Mouse (Mus musculus) bone marrow macrophage, adult 2 months (primary cell): ENCODE data around the gene Gm43720. TPM values are rescaled to one million over a fixed set of nuclear protein-coding genes. Genes with fewer than 3 reads are reported as not detected.

Source experiments
- H3K27ac ChIP-seq: 2 replicates; pipeline ENCODE4 v1.5.1; 2012; ENCODE audit warnings: low read depth, low read length; ENCODE audit not compliant: insufficient read depth
- H3K4me1 ChIP-seq: 2 replicates; pipeline ENCODE4 v1.6.1; 2012; ENCODE audit warnings: low read length; ENCODE audit not compliant: control insufficient read depth, insufficient read depth
- H3K4me3 ChIP-seq: 2 replicates; pipeline ENCODE4 v1.5.1; 2012; ENCODE audit warnings: mild to moderate bottlenecking, low read length, moderate library complexity; ENCODE audit not compliant: insufficient read depth
- CTCF ChIP-seq: IDR thresholded peaks from 2 replicates; pipeline ENCODE4 v1.5.1; 2012; ENCODE audit warnings: low read depth, mild to moderate bottlenecking, low read length, moderate library complexity
- POLR2A ChIP-seq: IDR thresholded peaks from 2 replicates; pipeline ENCODE4 v1.6.1; 2012; ENCODE audit warnings: mild to moderate bottlenecking, low read depth, low read length, borderline replicate concordance
- polyA plus RNA-seq: library from polyadenylated mRNA; stranded (reverse); fragments of >200 nt; gene quantifications from 2 replicates; pipeline ENCODE4 v1.2.4, GENCODE M21; 2012; ENCODE audit not compliant: missing spikeins, insufficient read depth, insufficient read length

Gene Gm43720
- polyA plus RNA-seq, 1 experiment, result not detected

DNA sequence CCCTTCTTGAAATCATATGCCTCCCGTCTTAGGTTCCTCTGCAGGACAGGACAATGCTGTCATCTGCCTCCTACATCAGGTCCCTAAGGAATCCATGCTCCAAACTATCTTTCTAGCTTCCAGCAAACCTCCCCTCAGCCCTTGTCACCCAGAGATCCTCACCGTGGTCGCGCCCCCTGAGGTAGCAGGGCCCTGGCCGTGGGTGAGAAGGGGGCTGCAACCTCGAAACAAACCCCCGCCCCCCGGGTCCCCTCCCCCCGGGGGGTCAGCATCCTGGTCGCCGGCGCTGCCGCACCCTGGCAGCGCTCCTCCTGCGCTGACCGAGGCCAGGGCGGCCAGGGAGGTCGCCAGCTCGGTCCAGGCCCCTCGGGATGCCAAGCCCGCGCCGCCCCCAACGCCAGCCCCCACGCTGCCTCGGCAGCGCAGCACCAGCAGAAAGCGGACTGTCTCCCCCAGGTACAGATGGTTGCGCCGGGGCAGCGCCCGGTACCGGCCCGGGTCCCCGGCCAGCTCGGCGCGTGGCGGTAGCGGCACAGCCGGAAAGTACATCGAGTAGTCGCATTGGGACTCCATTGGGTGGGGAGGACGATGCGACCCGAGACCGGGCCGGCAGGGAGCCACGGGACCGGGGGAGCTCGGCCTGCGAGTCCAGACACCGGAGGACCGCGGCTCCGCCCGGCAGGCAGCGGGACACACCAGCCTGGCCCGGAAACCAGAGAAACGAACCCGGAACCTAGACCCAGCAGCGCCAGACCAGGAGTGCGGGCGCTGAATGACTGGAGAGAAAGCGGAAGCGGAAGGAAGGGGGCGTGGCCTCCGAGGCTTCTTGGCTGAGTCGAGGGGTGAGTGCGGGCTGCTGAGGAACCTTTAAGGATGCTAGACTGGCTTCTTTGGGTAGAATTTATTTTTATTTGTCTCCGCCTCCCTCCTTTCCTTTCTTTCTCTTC is 16.2 kb downstream of the Gm43720 start, which contains the start of gene BC037034:
Gene BC037034, minus strand, starts transcription at position 774 of the 947 bp plus-strand sequence.
- H3K4me1 ChIP-seq, result peaks cover 32% of the 10 kb centered on the region
- TF ChIP-seq POLR2A, result peak; percentile 80; the same call in 1 of the 2 replicates
- TF ChIP-seq CTCF, result no peak
- H3K27ac ChIP-seq, result peak within 1 kb of the TSS; percentile 91
- H3K4me3 ChIP-seq, result peak within 1 kb of the TSS; percentile 88

DNA sequence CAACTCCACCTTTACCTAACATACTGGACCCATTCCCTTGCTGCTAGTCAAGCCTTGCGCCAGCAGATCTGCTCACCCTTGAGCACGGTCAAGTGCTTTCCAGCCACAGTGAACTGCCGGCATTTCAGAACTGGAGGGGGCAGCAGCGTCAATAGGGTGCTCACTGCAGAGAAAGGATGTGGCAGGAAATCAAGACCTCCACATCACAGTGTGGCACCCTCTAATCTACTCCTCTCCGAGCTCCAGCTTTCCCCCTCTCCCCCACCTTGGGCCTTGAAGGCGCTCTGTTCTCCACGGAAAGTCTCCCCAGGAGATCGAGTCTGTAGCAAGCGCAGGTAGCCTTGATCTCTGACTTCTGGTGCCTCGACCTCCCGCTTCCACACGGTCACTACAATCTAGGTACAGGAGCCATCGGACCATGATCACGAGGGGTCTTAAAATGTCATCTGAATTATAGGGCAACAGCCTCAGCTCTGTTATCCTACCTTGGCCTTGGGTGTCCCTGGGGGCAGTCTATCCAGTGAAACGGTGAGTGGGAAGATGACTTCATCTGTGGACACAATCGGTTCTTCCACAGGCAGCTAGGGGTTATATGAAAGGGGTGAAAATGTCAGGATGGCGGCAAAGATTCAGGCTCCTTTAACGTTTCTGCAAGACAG is 17.0 kb downstream of the Gm43720 start:
- no peak for TF ChIP-seq CTCF
- Histone ChIP-seq H3K4me1 (peaks cover 40% of the 10 kb centered on the region), H3K4me3 (peak overlapping the region; percentile 88), H3K27ac (peak overlapping the region; percentile 65)

DNA sequence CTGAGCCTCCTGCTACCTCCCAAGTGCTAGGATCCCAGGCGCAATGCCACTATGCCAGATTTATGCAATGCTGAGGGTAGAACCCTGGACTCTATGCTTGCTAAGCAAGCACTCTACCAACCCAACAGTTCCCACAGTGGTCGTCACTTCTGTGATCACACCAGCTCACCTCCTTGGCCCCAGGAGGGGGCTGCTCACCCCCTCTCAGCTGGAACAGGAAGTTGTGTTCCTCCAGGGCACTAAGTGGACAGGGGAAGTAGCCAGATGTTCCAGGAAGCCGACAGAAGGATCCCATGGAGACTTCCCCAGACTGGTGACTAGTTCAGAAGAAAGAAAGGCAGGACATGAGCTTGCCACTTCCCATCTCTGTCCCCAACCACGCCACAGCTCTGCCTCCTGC is 17.8 kb downstream of the Gm43720 start:
- H3K4me1 ChIP-seq, result peaks cover 46% of the 10 kb centered on the region
- H3K27ac ChIP-seq, result peak overlapping the region; percentile 65
- TF ChIP-seq POLR2A (no peak), CTCF (no peak)
- H3K4me3 ChIP-seq, result peak overlapping the region; percentile 88

DNA sequence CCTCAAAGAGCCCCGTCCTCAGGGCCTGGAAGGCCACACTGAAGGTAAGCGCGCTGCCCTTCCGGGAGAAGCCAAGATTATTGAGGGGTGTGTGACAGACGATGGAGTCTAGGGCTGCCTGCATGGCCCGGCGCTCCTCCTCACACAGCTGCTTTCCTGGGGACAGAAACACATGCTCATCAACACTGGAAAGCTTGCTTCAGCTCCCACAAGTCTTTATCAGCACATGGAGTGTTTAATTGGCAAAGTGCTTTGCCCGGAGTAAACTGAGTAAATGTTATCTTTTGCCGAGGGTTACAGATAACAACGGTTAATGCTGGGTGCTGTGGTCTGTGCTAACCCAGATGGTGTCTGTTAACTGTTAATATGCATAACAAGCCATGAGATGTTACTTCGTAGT is 18.9 kb downstream of the Gm43720 start:
- Histone ChIP-seq H3K4me1 (peaks cover 51% of the 10 kb centered on the region), H3K4me3 (no peak overlapping the region), H3K27ac (no peak overlapping the region)
- TF ChIP-seq POLR2A (no peak), CTCF (no peak)

DNA sequence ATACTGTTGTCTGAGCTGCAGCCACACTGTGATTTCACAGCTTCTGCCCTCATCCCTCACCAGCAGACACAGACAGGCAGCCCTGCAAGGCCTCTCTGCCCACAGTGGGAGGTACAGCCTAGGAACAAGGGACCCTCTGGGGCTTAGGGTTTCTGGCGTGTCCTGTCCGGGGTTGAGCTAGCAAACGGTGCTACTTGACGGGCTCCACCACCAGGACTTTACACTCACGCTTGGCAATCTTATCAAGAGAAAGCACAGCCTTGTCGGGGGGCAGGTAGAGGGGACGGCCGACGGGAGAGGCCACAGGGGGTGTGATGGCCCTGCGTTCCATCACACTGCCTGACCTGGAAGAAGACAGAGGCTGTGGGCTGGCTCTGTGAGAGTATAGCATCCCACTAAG is 19.7 kb downstream of the Gm43720 start:
- no peak overlapping the region for H3K27ac ChIP-seq
- H3K4me1 ChIP-seq, result peaks cover 47% of the 10 kb centered on the region
- no peak overlapping the region for H3K4me3 ChIP-seq
- TF ChIP-seq CTCF (no peak), POLR2A (no peak)

DNA sequence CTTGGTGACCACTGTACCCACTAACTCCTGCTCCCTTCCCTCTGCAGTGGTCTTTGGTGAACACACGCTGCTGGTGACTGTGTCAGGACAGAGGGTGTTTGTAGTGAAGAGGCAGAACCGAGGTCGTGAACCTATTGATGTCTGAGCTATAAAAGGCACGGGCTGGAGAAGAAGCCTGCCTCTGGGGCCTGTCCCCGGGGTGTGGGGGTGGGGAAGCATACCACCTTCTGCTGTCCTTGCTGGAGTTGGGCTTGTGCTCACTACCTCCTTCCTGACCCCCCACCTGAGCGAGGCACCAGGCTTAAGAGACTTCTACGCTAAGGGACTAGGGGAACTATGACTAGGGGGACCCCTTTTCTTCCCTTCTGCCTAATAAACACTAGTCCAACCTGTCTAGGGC is 20.8 kb downstream of the Gm43720 start:
- peaks cover 48% of the 10 kb centered on the region for H3K4me1 ChIP-seq
- TF ChIP-seq CTCF, result no peak
- H3K4me3 ChIP-seq, result no peak overlapping the region
- no peak overlapping the region for H3K27ac ChIP-seq

DNA sequence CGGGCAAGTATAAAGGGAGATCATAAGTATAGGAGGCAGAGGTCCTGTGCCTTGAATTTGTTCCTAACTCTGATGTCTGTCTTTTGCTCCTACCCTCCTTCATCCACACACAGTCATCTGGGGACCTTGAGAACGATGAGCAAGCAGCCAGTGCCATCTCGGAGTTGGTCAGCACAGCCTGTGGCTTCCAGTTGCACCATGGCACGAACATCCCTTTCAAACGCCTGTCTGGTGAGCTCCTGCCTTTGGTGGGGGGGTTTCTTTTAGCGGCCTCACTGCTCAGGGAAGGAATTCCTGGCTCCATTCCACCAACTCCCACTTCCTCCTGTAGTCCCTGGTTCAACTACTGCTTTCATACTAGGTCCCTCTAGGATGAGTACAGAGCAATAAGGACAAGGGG is 21.2 kb downstream of the Gm43720 start:
- Histone ChIP-seq H3K4me3 (no peak overlapping the region), H3K27ac (no peak overlapping the region), H3K4me1 (peaks cover 48% of the 10 kb centered on the region)
- no peak for TF ChIP-seq CTCF

DNA sequence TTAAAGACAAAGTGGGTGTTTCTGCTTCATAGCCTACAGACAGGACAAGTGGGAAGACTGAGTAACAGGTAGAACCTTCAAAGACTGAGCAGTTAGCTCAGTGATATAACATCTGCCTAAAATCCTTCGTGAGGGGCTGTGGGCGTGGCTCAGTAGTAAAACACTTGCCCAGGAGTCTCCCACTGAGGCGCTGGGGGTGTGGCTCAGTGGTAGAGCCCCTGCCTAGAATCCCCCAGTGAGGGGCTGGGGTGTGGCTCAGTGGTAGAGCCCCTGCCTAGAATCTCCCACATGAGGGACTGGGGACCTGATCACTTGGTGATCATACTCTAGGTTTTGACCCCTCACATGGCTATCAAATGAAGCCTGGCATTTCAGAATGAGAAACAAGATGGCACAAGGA is 21.7 kb downstream of the Gm43720 start:
- H3K4me1 ChIP-seq, result peaks cover 48% of the 10 kb centered on the region
- H3K4me3 ChIP-seq, result no peak overlapping the region
- TF ChIP-seq POLR2A (no peak), CTCF (no peak)
- H3K27ac ChIP-seq, result no peak overlapping the region

DNA sequence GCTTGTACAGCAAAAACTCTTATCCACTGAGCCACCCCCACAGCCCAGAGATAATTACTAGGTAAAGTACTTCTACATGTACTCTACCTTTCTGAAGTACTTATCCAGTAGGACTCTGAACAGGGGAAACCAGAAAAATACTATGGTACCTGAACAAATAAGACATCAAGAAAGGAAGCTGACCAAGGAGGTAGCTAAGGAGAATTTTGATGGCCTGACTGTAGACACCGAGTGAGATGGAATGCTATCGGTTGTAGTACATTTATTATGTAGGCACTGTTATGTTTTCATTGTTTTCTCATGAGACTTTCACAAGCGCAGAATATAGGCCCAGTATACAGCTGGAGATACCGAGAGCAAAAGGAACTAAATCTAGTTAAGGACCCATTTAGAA is 22.2 kb downstream of the Gm43720 start:
- Histone ChIP-seq H3K27ac (peak overlapping the region; percentile 35), H3K4me3 (no peak overlapping the region), H3K4me1 (peaks cover 48% of the 10 kb centered on the region)
- TF ChIP-seq POLR2A (no peak), CTCF (no peak)

DNA sequence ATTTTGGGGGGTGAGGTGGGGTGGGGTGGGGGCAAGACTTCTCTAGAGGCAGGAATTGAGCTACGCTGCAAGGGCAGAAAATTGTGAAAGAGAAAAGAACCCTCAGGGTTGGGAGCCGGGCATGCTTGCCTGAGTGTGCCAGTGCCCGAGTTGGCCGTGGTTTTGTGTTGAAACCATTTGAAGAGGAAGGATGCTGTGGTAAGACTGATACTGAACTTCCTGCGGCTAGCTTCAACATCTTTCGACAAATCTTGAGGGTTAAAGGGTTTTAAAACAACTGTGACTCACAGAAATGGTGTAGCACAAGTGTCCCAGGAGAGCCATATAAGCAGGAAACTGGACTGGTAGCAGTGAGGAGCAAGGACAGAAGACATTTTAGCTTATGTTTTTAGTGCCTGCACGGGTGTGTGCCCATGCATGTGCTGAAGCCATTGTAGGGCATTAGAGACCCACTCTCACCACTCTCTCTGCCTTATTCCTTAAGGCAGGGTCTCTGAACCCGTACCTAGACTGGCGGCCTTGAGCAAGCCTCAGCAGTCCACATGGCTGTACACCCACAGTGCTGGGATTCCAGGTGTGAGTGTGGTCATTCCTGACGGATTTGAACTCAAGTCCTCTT is 22.7 kb downstream of the Gm43720 start:
- Histone ChIP-seq H3K4me3 (no peak overlapping the region), H3K27ac (peak overlapping the region; percentile 81), H3K4me1 (peaks cover 44% of the 10 kb centered on the region)
- TF ChIP-seq CTCF (no peak), POLR2A (no peak)

DNA sequence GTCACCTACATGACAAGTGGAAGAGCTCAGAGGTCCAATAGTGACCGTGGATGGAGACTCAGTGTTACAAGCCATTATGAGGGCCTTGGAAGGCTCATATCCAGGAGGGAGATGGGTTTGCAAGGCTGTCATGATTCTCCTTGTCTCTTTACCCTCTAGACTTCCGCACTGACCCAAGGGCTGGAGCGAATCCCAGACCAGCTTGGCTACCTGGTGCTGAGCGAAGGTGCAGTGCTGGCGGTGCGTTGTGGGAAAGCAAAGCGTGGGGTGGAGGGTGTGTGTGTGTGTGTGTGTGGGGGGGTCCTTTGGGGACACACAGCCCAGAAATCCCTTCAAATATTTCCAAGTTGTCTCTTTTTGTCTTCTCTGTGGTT is 23.7 kb downstream of the Gm43720 start:
- no peak for TF ChIP-seq POLR2A
- TF ChIP-seq CTCF, result no peak
- peak overlapping the region; percentile 80 for H3K4me3 ChIP-seq
- peak overlapping the region; percentile 81 for H3K27ac ChIP-seq
- peaks cover 35% of the 10 kb centered on the region for H3K4me1 ChIP-seq
